Mouse (Mus musculus) heart, adult 18-20 months (tissue): ENCODE measurements around the gene Arid4b. TPM values are rescaled to one million over a fixed set of nuclear protein-coding genes. Genes with fewer than 3 reads are reported as not detected.

Source experiments
- DNase-seq, 2 experiments: peaks; one replicate each; pipeline ENCODE4 v3.0.0; 2021 to 2022; ENCODE audit warnings: mixed read lengths in 1 of 2
- total RNA-seq, 2 experiments: library from RNA; stranded (reverse); gene quantifications; 2 replicates each; pipeline ENCODE4 v1.2.3; 2021

The Arid4b gene
- total RNA-seq, 2 experiments from 2014 or later, result 18.4 to 21.7 TPM

GRCm38 (mm10) chr13:14062209-14063012 is 621 bp upstream of the Arid4b start:
- DNase-seq, result peak in 1 of 2 experiments; percentile 5

- DNase-seq, result no peak
Measured at GRCm38 (mm10) chr13:14063942-14064271, 875 bp downstream of the Arid4b start.

- DNase-seq, result peak; percentile 40 to 58
Measured at GRCm38 (mm10) chr13:14064341-14065027, 1.5 kb downstream of the Arid4b start.

GRCm38 (mm10) chr13:14065028-14065380 is 2.0 kb downstream of the Arid4b start:
- DNase-seq, result no peak

GRCm38 (mm10) chr13:14065701-14066100 is 2.7 kb downstream of the Arid4b start:
- DNase-seq, result no peak

- no peak for DNase-seq
Measured at GRCm38 (mm10) chr13:14068035-14068434, 5.0 kb downstream of the Arid4b start.

GRCm38 (mm10) chr13:14069291-14069690 is 6.3 kb downstream of the Arid4b start:
- DNase-seq, result no peak

- DNase-seq, result no peak
Measured at GRCm38 (mm10) chr13:14074371-14074770, 11.3 kb downstream of the Arid4b start.

GRCm38 (mm10) chr13:14075326-14075725 is 12.3 kb downstream of the Arid4b start:
- no peak for DNase-seq

GRCm38 (mm10) chr13:14088669-14089068 is 25.6 kb downstream of the Arid4b start:
- peak in 1 of 2 experiments; percentile 16 for DNase-seq

- DNase-seq, result no peak
Measured at GRCm38 (mm10) chr13:14103026-14103425, 40.0 kb downstream of the Arid4b start.

GRCm38 (mm10) chr13:14110154-14110873 is 47.3 kb downstream of the Arid4b start:
- no peak for DNase-seq

- DNase-seq, result no peak
Measured at GRCm38 (mm10) chr13:14111146-14111545, 48.1 kb downstream of the Arid4b start.

GRCm38 (mm10) chr13:14113746-14114528 is 50.9 kb downstream of the Arid4b start:
- DNase-seq, result no peak

- DNase-seq, result no peak
Measured at GRCm38 (mm10) chr13:14115805-14116204, 52.8 kb downstream of the Arid4b start.

- DNase-seq, result no peak
Measured at GRCm38 (mm10) chr13:14131651-14132050, 68.6 kb downstream of the Arid4b start.

- no peak for DNase-seq
Measured at GRCm38 (mm10) chr13:14142294-14142966, 79.4 kb downstream of the Arid4b start.

- peak; percentile 1 to 22 for DNase-seq
Measured at GRCm38 (mm10) chr13:14177989-14178388, 115.0 kb downstream of the Arid4b start.

GRCm38 (mm10) chr13:14179669-14180068 is 116.6 kb downstream of the Arid4b start:
- no peak for DNase-seq

- no peak for DNase-seq
Measured at GRCm38 (mm10) chr13:14245946-14246345, 182.9 kb downstream of the Arid4b start.
